Mouse (Mus musculus): ENCODE results near the gene Cers2. TPM values are rescaled to one million over a fixed set of nuclear protein-coding genes. Genes with fewer than 3 reads are reported as not detected.
"Not testable (repeated sequence)": the region's sequence is repeated elsewhere in the genome, so short reads cannot be mapped to it uniquely, and the experiment has no call there.

The Cers2 gene
- polyA plus RNA-seq, 1 experiment, result 110 TPM

- no peak for TF ChIP-seq CTCF (IDR thresholded peaks at IDR 0.05; ENCODE audit: extremely low read depth, insufficient read depth, low read length)
- Histone ChIP-seq H3K4me1 (ENCODE audit: control insufficient read depth, insufficient read depth, low read length) (no peaks in the 10 kb centered on the region; the same call in 1 of the 2 replicates), H3K27ac (ENCODE audit: insufficient read depth, low read length) (no peak overlapping the region), H3K4me3 (ENCODE audit: insufficient read depth, low read length) (no peak overlapping the region; the same call in 1 of the 2 replicates)
Observed at GRCm38 (mm10) chr3:95357746-95358145, 43.2 kb downstream of the Cers2 start.

GRCm38 (mm10) chr3:95360276-95360675 is 45.7 kb downstream of the Cers2 start:
- H3K4me1 ChIP-seq (ENCODE audit: control insufficient read depth, insufficient read depth, low read length); H3K4me3 ChIP-seq (ENCODE audit: insufficient read depth, low read length); H3K27ac ChIP-seq (ENCODE audit: insufficient read depth, low read length): not testable (repeated sequence)

GRCm38 (mm10) chr3:95370101-95370500 is 55.5 kb downstream of the Cers2 start:
- H3K4me1 ChIP-seq (ENCODE audit: control insufficient read depth, insufficient read depth, low read length), result no peaks in the 10 kb centered on the region

More at GRCm38 (mm10) chr3:95370101-95370500, 55.5 kb downstream of the Cers2 start:
- TF ChIP-seq POLR2A (IDR thresholded peaks at IDR 0.05; ENCODE audit: extremely low read depth, insufficient read depth, low read length), result no peak
- TF ChIP-seq CTCF (IDR thresholded peaks at IDR 0.05; ENCODE audit: extremely low read depth, insufficient read depth, low read length), result no peak
- H3K27ac ChIP-seq (ENCODE audit: insufficient read depth, low read length), result no peak overlapping the region
- no peak overlapping the region for H3K4me3 ChIP-seq (ENCODE audit: insufficient read depth, low read length)

Other genes starting within 250 kb of the Cers2 start
- 41.1 and 41.7 TPM in 2 replicates for gene Pip5k1a, start 207.9 kb upstream of the Cers2 start, polyA plus RNA-seq (2012; rRNA removed)
- 48.0 and 52.4 TPM in 2 replicates for gene Vps72, start 203.8 kb upstream of the Cers2 start, polyA plus RNA-seq (2012; rRNA removed)
- gene Tmod4, start 190.3 kb upstream of the Cers2 start, polyA plus RNA-seq (2012; rRNA removed), result 0.72 and 0.77 TPM in 2 replicates
- gene Scnm1, start 180.8 kb upstream of the Cers2 start, polyA plus RNA-seq (2012; rRNA removed), result 114 and 124 TPM in 2 replicates
- 21.4 and 21.6 TPM in 2 replicates for gene Lysmd1, start 180.7 kb upstream of the Cers2 start, polyA plus RNA-seq (2012; rRNA removed)
- gene Tnfaip8l2, start 172.4 kb upstream of the Cers2 start, polyA plus RNA-seq (2012; rRNA removed), result 5.1 and 5.2 TPM in 2 replicates
- gene Sema6c, start 154.3 kb upstream of the Cers2 start, polyA plus RNA-seq (2012; rRNA removed), result 26.1 and 29.0 TPM in 2 replicates
- gene Gabpb2, start 96.9 kb upstream of the Cers2 start, polyA plus RNA-seq (2012; rRNA removed), result 12.1 and 12.8 TPM in 2 replicates
- gene Cdc42se1, start 86.1 kb upstream of the Cers2 start, polyA plus RNA-seq (2012; rRNA removed), result 65.4 and 66.6 TPM in 2 replicates
- gene Mllt11, start 82.6 kb upstream of the Cers2 start, polyA plus RNA-seq (2012; rRNA removed), result 428 and 469 TPM in 2 replicates
- gene Gm128, start 73.2 kb upstream of the Cers2 start, polyA plus RNA-seq (2012; rRNA removed), result 0.23 and 0.25 TPM in 2 replicates
- 0.17 and 0.61 TPM in 2 replicates for gene Bnipl, start 63.6 kb upstream of the Cers2 start, polyA plus RNA-seq (2012; rRNA removed)
- 29.6 and 33.9 TPM in 2 replicates for gene Mindy1, start 33.4 kb upstream of the Cers2 start, polyA plus RNA-seq (2012; rRNA removed)
- gene Prune1, start 32.7 kb upstream of the Cers2 start, polyA plus RNA-seq (2012; rRNA removed), result 24.8 and 26.2 TPM in 2 replicates
- gene Anxa9, start 7.6 kb upstream of the Cers2 start, polyA plus RNA-seq (2012; rRNA removed), result 2.3 and 2.4 TPM in 2 replicates
- 34.6 and 37.5 TPM in 2 replicates for gene Setdb1, start 42.4 kb downstream of the Cers2 start, polyA plus RNA-seq (2012; rRNA removed)
- gene 4930558C23Rik, start 88.0 kb downstream of the Cers2 start, polyA plus RNA-seq (2012; rRNA removed), result not detected in 2 replicates
- 42.3 and 47.6 TPM in 2 replicates for gene Arnt, start 119.6 kb downstream of the Cers2 start, polyA plus RNA-seq (2012; rRNA removed)
- gene Ctsk, start 184.5 kb downstream of the Cers2 start, polyA plus RNA-seq (2012; rRNA removed), result 5.5 and 6.7 TPM in 2 replicates
- gene Ctss, start 212.0 kb downstream of the Cers2 start, polyA plus RNA-seq (2012; rRNA removed), result 95.5 and 100 TPM in 2 replicates
- gene Hormad1, start 244.9 kb downstream of the Cers2 start, polyA plus RNA-seq (2012; rRNA removed), result not detected in 2 replicates